Mouse (Mus musculus): ENCODE results near the gene Hba-a2. TPM values are rescaled to one million over a fixed set of nuclear protein-coding genes. Genes with fewer than 3 reads are reported as not detected.

Gene Hba-a2
- not detected for polyA plus RNA-seq (2014; fragmentation: Illumina TruSeq; extraction: RNeasy Lipid Tissue Mini Kit (QIAGEN cat#74804); ENCODE audit: low read depth, low replicate concordance)

GRCm38 (mm10) chr11:32296203-32296602 is at the start of gene Hba-a2:
TSS of gene Hba-a2 (plus strand) at chr11:32296489.

GRCm38 (mm10) chr11:32267188-32267884 is 29.0 kb upstream of the Hba-a2 start, which contains the start of gene Nprl3:
TSS of gene Nprl3 (minus strand) at chr11:32267707.

GRCm38 (mm10) chr11:32276347-32276746 is 19.9 kb upstream of the Hba-a2 start, which contains the start of gene Hba-x:
TSS of gene Hba-x (plus strand) at chr11:32276400.

DNA sequence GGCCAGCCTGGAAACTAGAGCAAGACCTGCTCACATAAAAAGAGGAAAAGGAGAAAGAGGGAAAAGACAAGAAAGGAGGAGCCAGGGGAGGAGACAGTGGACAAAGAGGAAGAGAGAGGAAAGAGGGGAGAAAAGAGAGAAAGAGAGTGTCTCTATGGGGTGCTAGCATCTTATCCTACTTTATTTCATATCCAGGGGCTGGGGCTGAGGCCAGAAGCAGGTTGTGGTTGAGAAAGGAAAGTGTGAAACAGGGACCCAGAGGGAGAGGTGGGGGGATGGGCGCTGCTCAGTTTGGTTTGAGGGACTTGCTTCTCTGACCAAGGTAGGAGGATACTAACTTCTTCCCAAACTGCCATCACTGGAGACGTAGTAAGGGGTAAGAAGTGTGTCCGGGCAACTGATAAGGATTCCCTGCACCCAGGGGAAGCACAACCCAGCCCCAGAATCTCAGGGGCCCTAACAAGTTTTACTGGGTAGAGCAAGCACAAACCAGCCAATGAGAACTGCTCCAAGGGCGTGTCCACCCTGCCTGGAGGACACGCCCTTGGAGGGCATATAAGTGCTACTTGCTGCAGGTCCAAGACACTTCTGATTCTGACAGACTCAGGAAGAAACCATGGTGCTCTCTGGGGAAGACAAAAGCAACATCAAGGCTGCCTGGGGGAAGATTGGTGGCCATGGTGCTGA is 13.1 kb upstream of the Hba-a2 start, which contains the start of gene Hba-a1:
Hba-a1 (plus strand) TSS at position 421 of the 687 bp plus-strand sequence.

GRCm38 (mm10) chr11:32286695-32287492 is 9.4 kb upstream of the Hba-a2 start, which contains the start of gene Hbq1b:
TSS of gene Hbq1b (plus strand) at chr11:32286965.

DNA sequence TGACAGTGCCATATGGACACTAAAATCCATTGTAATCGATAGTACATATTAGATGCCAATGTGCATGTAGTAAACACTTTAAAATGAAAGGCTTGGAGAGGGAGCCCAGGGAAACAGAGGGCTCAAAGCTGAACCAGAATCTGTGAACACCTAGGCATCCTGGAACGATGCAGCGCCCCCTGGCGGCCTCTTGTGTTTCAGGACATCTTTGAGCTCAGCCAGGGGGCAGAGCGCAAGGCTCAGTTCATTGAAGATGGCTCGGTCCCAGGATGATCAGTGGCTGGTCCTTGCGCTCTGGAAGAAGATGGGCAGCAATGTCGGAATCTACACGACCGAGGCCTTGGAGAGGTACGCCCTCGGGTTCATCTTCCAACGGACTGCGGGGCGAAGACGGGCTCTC is 3.6 kb downstream of the Hba-a2 start, which contains the start of gene Hbq1a:
Hbq1a (plus strand) TSS at position 205 of the 400 bp plus-strand sequence.

Other genes starting within 250 kb of the Hba-a2 start
- 0.70 TPM for gene Il9r, start 96.2 kb upstream of the Hba-a2 start, polyA plus RNA-seq (2014; fragmentation: Illumina TruSeq; extraction: RNeasy Lipid Tissue Mini Kit (QIAGEN cat#74804); ENCODE audit: low read depth, low replicate concordance)
- gene Snrnp25, start 91.1 kb upstream of the Hba-a2 start, polyA plus RNA-seq (2014; fragmentation: Illumina TruSeq; extraction: RNeasy Lipid Tissue Mini Kit (QIAGEN cat#74804); ENCODE audit: low read depth, low replicate concordance) = 3.6 TPM
- 0.04 TPM for gene Rhbdf1, start 74.2 kb upstream of the Hba-a2 start, polyA plus RNA-seq (2014; fragmentation: Illumina TruSeq; extraction: RNeasy Lipid Tissue Mini Kit (QIAGEN cat#74804); ENCODE audit: low read depth, low replicate concordance)
- gene Mpg, start 70.0 kb upstream of the Hba-a2 start, polyA plus RNA-seq (2014; fragmentation: Illumina TruSeq; extraction: RNeasy Lipid Tissue Mini Kit (QIAGEN cat#74804); ENCODE audit: low read depth, low replicate concordance) = 4.5 TPM
- 8.3 TPM for gene Nprl3, start 28.8 kb upstream of the Hba-a2 start, polyA plus RNA-seq (2014; fragmentation: Illumina TruSeq; extraction: RNeasy Lipid Tissue Mini Kit (QIAGEN cat#74804); ENCODE audit: low read depth, low replicate concordance)
- gene Hba-x, start 20.1 kb upstream of the Hba-a2 start, polyA plus RNA-seq (2014; fragmentation: Illumina TruSeq; extraction: RNeasy Lipid Tissue Mini Kit (QIAGEN cat#74804); ENCODE audit: low read depth, low replicate concordance) = not detected
- 15.4 TPM for gene Hba-a1, start 13.0 kb upstream of the Hba-a2 start, polyA plus RNA-seq (2014; fragmentation: Illumina TruSeq; extraction: RNeasy Lipid Tissue Mini Kit (QIAGEN cat#74804); ENCODE audit: low read depth, low replicate concordance)
- gene Hbq1b, start 9.5 kb upstream of the Hba-a2 start, polyA plus RNA-seq (2014; fragmentation: Illumina TruSeq; extraction: RNeasy Lipid Tissue Mini Kit (QIAGEN cat#74804); ENCODE audit: low read depth, low replicate concordance) = not detected
- gene Hbq1a, start 3.6 kb downstream of the Hba-a2 start, polyA plus RNA-seq (2014; fragmentation: Illumina TruSeq; extraction: RNeasy Lipid Tissue Mini Kit (QIAGEN cat#74804); ENCODE audit: low read depth, low replicate concordance) = not detected
- 0.15 TPM for gene Sh3pxd2b, start 51.3 kb downstream of the Hba-a2 start, polyA plus RNA-seq (2014; fragmentation: Illumina TruSeq; extraction: RNeasy Lipid Tissue Mini Kit (QIAGEN cat#74804); ENCODE audit: low read depth, low replicate concordance)
- 30.1 TPM for gene Ubtd2, start 158.9 kb downstream of the Hba-a2 start, polyA plus RNA-seq (2014; fragmentation: Illumina TruSeq; extraction: RNeasy Lipid Tissue Mini Kit (QIAGEN cat#74804); ENCODE audit: low read depth, low replicate concordance)
- gene Efcab9, start 235.6 kb downstream of the Hba-a2 start, polyA plus RNA-seq (2014; fragmentation: Illumina TruSeq; extraction: RNeasy Lipid Tissue Mini Kit (QIAGEN cat#74804); ENCODE audit: low read depth, low replicate concordance) = 619 TPM
- gene Stk10, start 236.8 kb downstream of the Hba-a2 start, polyA plus RNA-seq (2014; fragmentation: Illumina TruSeq; extraction: RNeasy Lipid Tissue Mini Kit (QIAGEN cat#74804); ENCODE audit: low read depth, low replicate concordance) = 7.6 TPM